Mouse (Mus musculus) gastrocnemius, adult 18-20 months (tissue): ENCODE results near the gene Galnt14. TPM values are rescaled to one million over a fixed set of nuclear protein-coding genes. Genes with fewer than 3 reads are reported as not detected.

Experiments used
- DNase-seq: peaks from one replicate; pipeline ENCODE4 v3.0.0; 2021; ENCODE audit warnings: low spot score
- long read RNA-seq, 2 experiments: library from polyadenylated mRNA; stranded (forward); transcript quantifications; one replicate each; pipeline ENCODE4 v2.0.0; 2021
- total RNA-seq, 2 experiments: library from RNA; stranded (reverse); gene quantifications; 2 replicates each; pipeline ENCODE4 v1.2.3; 2021

Gene Galnt14
- not detected for total RNA-seq
- long read RNA-seq, experiment 1: 0 reads
- long read RNA-seq, experiment 2: 0 reads

DNA sequence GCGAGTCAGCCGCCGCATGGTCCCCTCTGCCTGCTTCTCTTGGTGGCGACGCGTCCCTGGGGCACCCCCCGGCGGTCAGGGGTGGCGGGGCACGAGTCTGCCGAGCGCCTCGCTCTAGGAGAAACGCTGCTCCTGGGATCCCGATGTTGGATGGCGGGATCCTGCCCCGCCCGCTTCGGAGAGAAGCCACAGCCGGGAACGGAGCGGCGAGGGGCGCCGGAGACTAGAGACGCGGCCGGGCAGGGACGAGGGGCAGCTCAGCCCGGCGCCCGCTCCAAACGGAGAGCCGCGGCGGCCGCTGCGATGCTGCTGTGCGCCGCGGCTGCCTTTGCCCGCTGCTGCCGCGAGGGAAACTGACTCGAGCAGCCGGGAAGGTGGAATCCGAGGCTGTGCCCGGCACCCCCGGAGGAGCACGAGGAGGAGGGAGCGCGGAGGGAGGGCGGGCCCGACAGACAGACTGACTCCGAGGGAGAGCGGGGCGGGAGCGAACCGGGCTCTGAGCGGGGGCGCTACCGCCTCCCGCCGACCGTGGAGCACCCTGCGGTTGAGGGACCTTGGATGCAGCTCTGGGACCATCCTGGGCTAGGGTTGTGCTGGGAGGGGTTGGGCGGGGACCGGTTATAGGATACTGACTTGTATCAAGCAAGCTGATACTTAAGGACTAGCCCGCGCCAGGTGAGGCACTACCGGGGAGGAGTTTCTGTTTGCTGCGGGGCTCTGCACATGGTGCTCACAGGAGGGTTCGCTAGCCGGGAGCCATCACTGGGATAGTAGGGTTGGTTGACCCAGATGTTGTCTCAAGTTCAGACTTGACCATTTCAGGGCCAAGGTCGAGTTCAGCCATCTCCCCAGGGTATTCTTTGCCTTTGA lies at the start of gene Galnt14:
Gene Galnt14, minus strand, starts transcription at position 412 of the 870 bp plus-strand sequence.
- DNase-seq: peak; percentile 9

GRCm38 (mm10) chr17:73743681-73744311 lies 33.5 kb upstream of the Galnt14 start:
- peak; percentile 60 for DNase-seq

DNA sequence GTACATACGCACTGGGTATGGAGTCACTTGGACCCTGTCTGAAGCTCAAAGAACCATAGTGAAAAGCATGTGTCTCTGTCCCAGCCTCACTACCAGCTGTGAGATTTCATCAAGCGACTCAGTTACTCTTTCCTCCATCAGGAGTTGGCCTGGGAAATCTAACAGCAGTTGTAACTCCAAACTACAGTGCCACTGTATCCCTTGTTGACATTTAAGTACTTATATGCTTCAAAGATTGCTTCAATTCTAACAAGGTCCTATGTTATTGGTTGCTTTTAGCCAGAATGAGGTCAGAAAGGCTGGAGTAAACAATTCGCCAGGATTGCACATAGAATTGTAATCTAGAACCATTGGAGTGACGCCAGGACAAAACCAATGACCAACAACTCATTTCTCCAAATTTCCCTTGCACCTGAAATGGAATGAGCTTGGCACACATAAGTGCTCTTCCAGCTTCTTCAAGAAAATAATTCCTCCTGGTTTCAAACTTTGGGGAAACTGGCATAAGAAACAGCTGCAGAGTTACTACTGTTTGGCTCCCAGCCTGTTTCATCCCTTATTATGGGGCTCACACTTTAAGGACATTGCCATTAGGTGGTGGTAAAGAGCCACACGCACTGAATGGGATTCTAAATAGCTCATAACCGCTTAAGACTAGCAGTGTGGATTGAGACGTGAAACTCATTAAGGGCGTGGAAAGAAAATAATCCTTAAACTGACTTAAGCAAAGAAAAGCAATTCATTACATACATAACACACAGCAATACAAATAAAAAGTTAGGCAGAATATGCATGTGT lies 13.8 kb upstream of the Galnt14 start:
- peak; percentile 9 for DNase-seq

DNA sequence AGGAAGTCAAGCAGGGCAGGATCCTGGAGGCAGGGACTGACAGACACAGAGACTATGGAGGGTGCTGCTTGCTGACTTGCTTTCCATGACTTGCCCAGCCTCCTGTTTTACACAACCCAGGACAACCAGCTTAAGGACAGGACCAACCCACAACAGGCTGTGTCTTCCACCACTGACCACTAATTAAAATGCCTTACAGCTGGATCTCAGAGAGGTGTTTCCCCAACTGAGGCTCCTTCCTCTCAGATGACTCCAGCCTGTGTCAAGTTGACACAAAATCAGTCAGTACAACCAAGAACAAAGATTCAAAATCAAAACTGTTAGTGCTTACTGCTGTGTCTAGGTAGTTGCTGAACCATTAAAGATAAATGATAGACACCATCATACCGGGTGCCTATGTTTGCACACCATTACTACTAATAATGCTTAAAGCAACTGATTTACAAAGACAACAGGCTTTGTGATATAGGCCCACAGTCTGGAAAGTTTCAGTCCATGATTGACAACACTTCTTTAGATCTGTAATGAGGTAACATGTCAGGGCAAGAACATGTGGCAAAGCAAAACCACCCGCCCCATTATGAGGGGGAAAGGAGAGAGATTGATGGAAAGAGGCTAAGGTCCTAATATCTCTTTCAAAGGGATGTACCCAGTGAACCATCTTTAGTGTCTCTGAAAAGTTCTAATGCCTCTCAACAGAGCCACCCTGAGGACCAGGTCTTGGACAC lies 8.9 kb upstream of the Galnt14 start:
- no peak for DNase-seq

- DNase-seq: no peak
Measured at GRCm38 (mm10) chr17:73716684-73717083, 6.4 kb upstream of the Galnt14 start.

GRCm38 (mm10) chr17:73714440-73715221 lies 4.4 kb upstream of the Galnt14 start:
- no peak for DNase-seq

DNA sequence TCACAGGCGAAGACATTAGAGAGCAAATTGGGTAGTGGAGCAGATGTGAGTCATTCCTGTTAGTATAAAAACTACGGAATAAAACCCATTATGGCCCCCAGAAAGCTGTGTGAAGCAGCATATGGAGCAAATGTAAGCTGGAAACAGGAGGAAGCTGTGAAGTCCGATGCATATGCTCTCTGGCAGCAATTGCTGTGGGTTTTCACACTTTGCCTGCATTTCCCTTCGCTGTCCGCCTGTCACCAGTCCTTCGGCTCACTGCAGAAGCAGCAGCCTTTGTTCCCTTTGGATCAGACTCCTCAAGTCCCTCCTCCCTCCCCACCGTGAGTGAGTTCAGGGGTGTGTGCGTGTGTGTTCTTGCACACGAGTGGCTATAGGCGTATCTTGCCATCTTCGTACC lies 3.1 kb upstream of the Galnt14 start:
- no peak for DNase-seq

DNA sequence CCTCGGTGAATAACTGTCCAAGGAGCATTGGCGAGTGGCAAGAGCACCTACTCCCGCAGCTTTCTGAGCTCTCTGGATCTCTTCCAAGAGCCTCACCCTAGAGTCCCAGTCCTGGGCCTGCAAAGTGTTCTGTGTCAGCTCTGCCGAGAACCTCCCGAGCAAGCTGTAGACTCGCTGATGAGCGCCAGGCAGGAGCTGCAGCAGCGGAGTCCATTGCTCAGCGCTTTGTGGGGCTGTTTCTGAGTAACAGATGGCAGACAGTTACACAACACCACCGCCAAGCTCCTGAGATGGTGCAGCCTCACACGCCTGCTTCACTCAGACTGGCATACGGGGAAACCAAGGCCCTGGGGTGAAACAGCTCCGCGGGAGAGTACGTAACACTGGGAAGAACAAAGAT lies 1.7 kb upstream of the Galnt14 start:
- no peak for DNase-seq

DNA sequence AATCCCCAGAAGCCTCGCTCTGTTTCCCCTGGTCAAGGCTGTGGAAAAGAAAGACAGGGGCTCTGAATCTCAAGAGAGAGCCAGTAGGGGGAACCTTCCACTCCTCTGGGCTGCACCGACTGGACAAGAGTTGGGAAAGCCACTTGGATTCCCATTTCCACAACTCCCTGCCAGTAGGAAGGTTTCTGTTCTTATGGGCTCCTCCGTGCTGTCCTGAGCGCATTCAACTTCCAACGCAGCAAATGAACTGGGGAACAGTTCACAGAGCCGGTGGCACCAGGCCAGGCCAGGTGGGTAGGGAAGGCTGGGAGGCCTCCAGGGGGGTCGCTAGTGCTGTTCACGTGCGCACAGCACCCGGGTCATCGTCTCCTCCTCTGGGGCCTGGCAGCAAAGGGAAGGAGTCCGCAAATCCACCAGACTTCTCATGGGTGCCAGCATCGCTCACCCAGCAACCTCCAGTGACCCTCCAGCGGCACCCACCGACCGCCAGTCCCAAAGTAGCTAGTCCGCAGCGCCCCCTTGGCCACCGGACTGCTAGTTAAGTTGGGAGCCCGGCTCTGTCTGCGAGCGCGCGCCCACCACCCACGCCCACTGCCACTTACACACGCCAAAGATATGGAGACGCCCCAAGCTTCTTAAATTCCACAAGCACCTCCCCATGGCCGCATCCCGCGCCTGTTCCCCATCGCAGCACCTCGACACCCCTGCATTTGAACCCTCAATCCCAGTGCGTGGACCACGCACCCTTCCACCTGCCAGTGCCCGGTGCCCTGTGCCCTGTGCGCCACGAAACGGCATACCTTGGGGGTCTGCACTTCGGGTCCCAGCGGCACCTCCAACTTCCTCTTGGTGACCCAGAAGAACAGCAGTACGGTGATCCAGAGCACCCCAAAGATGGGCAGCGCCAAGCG lies 867 bp downstream of the Galnt14 start:
- DNase-seq: no peak

- no peak for DNase-seq
Measured at GRCm38 (mm10) chr17:73708451-73708850, 1.8 kb downstream of the Galnt14 start.

DNA sequence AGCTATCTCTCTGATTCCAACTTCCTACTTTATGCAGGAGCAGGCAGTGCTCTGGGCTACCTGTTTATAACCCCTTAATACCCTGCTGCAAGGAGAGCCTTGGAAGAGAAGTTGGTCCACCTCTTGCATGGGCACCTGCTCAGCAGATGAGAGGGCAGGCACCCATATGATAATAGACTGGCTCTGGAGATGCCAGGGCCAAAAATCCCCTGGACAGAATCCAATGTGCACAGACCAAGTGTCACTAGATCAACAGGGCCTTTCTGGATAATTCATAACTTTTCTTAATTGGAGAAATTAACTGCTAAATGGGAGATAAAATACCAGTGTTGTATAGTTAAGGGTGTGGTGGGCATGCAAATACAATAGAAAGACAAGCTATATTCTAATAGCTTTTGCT lies 6.7 kb downstream of the Galnt14 start:
- DNase-seq: no peak

GRCm38 (mm10) chr17:73701016-73701415 lies 9.2 kb downstream of the Galnt14 start:
- no peak for DNase-seq

GRCm38 (mm10) chr17:73699881-73700280 lies 10.4 kb downstream of the Galnt14 start:
- no peak for DNase-seq

DNA sequence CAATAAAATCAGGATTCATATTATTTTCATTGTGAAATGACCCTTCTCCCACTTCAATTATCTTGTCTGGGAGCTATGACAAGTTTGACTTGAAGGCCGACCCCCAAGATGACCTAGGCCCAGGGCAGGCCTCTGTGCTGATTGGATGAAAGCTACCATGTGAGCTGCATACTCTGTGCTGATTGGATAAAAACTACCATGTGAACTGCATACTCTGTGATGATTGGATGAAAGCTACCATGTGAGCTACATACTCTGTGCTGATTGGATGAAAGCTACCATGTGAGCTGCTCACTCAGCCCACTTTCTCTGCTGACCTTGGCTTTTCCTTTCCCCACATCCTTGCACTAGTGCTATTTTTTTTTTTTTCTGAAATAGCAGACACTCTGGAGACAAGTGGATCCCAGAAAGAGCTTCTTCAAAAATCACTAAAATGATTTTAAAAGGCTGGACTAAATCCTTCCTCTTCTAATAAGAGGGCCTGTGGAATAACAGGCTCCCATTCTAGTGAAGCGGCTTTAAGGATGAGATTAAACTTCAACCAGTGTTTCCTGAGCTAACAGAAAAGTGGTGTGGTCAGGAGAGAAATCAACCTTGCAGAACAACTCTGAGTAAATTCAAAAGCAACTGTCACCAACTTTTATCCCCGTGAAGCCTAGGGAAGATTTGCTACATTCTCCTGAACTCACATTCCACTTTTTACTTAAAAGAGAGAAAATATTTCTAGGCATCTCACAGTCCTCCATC lies 15.9 kb downstream of the Galnt14 start:
- DNase-seq: no peak

- no peak for DNase-seq
Measured at GRCm38 (mm10) chr17:73688261-73688660, 22.0 kb downstream of the Galnt14 start.

- DNase-seq: no peak
Measured at GRCm38 (mm10) chr17:73686292-73686691, 24.0 kb downstream of the Galnt14 start.

DNA sequence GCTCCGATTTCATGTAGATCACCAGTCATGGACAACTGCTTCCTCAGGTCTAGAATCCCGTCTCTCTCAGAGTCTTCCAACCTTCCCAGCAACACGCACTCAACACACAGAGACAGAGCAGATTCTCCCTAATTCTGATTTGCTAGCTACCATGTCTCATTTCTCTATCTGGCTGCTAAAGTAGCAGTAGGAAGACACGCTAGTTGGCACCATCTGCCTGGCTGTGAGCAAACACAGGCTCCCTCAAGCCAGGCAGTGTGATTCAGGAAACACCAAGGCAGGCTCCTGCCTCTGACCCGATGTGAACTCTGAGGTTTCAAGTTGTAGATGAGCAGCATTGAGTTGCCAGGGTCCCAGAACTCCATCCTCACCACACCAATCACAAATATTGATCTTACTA lies 25.5 kb downstream of the Galnt14 start:
- no peak for DNase-seq

- no peak for DNase-seq
Measured at GRCm38 (mm10) chr17:73671921-73672320, 38.3 kb downstream of the Galnt14 start.

DNA sequence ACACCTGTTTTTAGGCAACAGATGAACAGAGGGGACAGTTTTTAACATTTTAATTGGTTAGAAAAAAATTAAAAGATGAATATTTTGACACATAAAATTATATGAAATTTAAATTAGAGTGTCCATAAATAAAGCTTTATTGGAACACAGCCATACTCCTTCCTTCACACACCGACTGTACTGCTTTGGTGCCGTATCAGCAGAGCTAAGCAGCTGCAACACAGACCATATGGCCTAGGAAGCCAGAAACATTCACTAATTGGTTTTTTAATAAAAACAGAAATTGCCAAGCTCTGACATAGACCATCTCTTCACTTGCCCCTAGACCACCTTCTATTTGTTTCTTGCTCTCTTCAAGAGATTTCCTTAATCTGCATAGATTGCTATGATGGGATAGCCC lies 40.2 kb downstream of the Galnt14 start:
- no peak for DNase-seq
